Mouse (Mus musculus) stomach, embryonic 14.5 days (tissue): ENCODE results near the gene Map3k5. TPM values are rescaled to one million over a fixed set of nuclear protein-coding genes. Genes with fewer than 3 reads are reported as not detected.

Source experiments
- ATAC-seq: fragments of 200-750 bp; cut with Nextera tagmentation; 2 replicates; pipeline ENCODE4 v1.8.0; 2017; ENCODE audit warnings: low read depth, moderate TSS enrichment; ENCODE audit not compliant: insufficient number of reproducible peaks, insufficient read depth, low FRiP score
- H3K27ac ChIP-seq: fragments of 300-500 bp; sonication (generic); 2 replicates; pipeline ENCODE4 v1.5.1; 2014; ENCODE audit warnings: mild to moderate bottlenecking, low read length, moderate library complexity, mixed read lengths
- H3K27me3 ChIP-seq: fragments of 300-500 bp; sonication (generic); 2 replicates; pipeline ENCODE4 v1.6.1; 2014; ENCODE audit warnings: low read length, control low read depth, mixed read lengths; ENCODE audit not compliant: control insufficient read depth, insufficient read depth
- H3K36me3 ChIP-seq: fragments of 300-500 bp; sonication (generic); 2 replicates; pipeline ENCODE4 v1.6.1; 2014; ENCODE audit warnings: mild to moderate bottlenecking, control low read depth, low read length, moderate library complexity, mixed read lengths; ENCODE audit not compliant: control insufficient read depth, insufficient read depth
- H3K4me1 ChIP-seq: fragments of 300-500 bp; sonication (generic); 2 replicates; pipeline ENCODE4 v1.6.1; 2014; ENCODE audit warnings: low read length, control low read depth, mixed read lengths; ENCODE audit not compliant: control insufficient read depth, insufficient read depth
- H3K4me2 ChIP-seq: fragments of 300-500 bp; sonication (generic); replicated peaks from 2 replicates; pipeline ENCODE4 v1.6.1; 2014; ENCODE audit warnings: low read depth, low read length, control low read depth
- H3K4me3 ChIP-seq: fragments of 300-500 bp; sonication (generic); 2 replicates; pipeline ENCODE4 v1.5.1; 2014; ENCODE audit warnings: low read depth, low read length, control low read depth
- H3K9ac ChIP-seq: fragments of 300-500 bp; sonication (generic); replicated peaks from 2 replicates; pipeline ENCODE4 v1.6.1; 2014; ENCODE audit warnings: low read depth, mild to moderate bottlenecking, control low read depth, low read length, moderate library complexity, mixed read lengths
- H3K9me3 ChIP-seq: fragments of 300-500 bp; sonication (generic); 2 replicates; pipeline ENCODE4 v1.6.1; 2016; ENCODE audit warnings: low read depth, low read length, control low read depth; ENCODE audit not compliant: control insufficient read depth
- WGBS: fragments of 180-500 bp; shearing (Covaris S2); extraction: QIAGEN DNeasy Blood & Tissue Kit; methylation state at CpG from one replicate; pipeline ENCODE4 v1.1.7; 2014; 5-methylcytosine and 5-hydroxymethylcytosine counted together
- polyA plus RNA-seq: library from polyadenylated mRNA; unstranded; fragments of >200 nt; fragmentation: Nextera tagmentation; extraction: Ambion mirVana; gene quantifications from 2 replicates; pipeline ENCODE4 v1.2.1, GENCODE M21; 2014

Map3k5 gene
- polyA plus RNA-seq, 1 experiment from 2014 or later = 4.6 TPM

DNA sequence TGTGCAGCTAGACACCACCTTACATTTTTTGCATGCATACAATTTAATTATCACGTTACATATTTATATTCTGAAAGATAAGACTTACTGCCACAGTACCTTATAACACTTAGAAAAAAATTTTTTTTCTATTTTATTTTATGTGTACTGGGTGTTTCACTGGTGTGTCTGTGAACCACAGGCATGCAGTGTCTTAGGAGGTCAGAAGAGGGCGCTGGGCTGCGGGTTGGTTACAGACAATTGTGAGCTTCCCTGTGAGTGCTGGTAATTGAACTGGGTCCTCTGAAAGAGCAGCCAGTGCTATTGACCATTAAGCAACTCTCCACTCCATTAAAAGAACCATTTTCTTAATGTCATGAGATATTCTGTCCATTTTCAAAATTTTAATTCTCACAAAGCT lies 43.3 kb downstream of the Map3k5 start:
- Histone ChIP-seq H3K9me3 (no peaks in the 10 kb centered on the region), H3K9ac (no peak overlapping the region), H3K4me3 (no peak overlapping the region), H3K4me2 (no peak overlapping the region), H3K27me3 (no peaks in the 10 kb centered on the region), H3K36me3 (no peaks in the 10 kb centered on the region), H3K4me1 (no peaks in the 10 kb centered on the region), H3K27ac (no peak overlapping the region)
- WGBS = 65% methylated on average over 3 of the region's 3 CpGs
- no peak for ATAC-seq

- WGBS = 86% methylated on average over 5 of the region's 5 CpGs
- Histone ChIP-seq H3K27me3 (no peaks in the 10 kb centered on the region), H3K9me3 (no peaks in the 10 kb centered on the region), H3K4me1 (no peaks in the 10 kb centered on the region), H3K27ac (no peak overlapping the region), H3K36me3 (no peaks in the 10 kb centered on the region), H3K4me3 (no peak overlapping the region), H3K4me2 (no peak overlapping the region), H3K9ac (no peak overlapping the region)
- no peak for ATAC-seq
These were observed 44.5 kb downstream of the Map3k5 start for GRCm38 (mm10) chr10:19978662-19979199.

- Histone ChIP-seq H3K4me1 (peaks cover 4% of the 10 kb centered on the region; the same call in 1 of the 2 replicates), H3K9ac (no peak overlapping the region), H3K36me3 (no peaks in the 10 kb centered on the region), H3K27me3 (no peaks in the 10 kb centered on the region), H3K4me2 (no peak overlapping the region), H3K9me3 (no peaks in the 10 kb centered on the region), H3K4me3 (no peak overlapping the region), H3K27ac (no peak overlapping the region)
- WGBS = 80% methylated on average over 9 of the region's 9 CpGs
- ATAC-seq = no peak
These were observed 53.5 kb downstream of the Map3k5 start for GRCm38 (mm10) chr10:19987736-19988135.

DNA sequence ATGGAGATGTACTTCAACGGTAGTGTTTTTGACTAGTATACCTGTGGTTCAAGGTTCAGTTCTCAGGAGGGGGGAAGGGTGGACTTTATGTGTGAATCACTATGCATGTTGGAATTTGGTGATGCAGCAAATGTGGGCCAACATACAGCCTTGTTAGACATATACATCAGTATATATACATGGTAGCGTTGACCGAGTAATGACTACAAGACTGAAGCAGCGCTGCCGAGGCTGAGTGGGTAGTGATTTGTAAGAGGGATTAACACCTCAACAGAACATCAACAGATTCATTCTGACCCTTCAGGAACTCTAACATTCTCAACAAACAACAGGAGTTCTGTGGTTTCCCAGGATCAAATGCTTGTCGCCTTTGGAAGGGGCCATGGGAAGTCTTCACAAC lies 55.7 kb downstream of the Map3k5 start:
- 88% methylated on average over 6 of the region's 6 CpGs for WGBS
- H3K4me1 ChIP-seq = peaks cover 4% of the 10 kb centered on the region; the same call in 1 of the 2 replicates
- no peaks in the 10 kb centered on the region for H3K36me3 ChIP-seq
- no peak overlapping the region for H3K4me2 ChIP-seq
- H3K9me3 ChIP-seq = no peaks in the 10 kb centered on the region
- no peak for ATAC-seq
- no peaks in the 10 kb centered on the region for H3K27me3 ChIP-seq
- H3K9ac ChIP-seq = no peak overlapping the region
- H3K27ac ChIP-seq = no peak overlapping the region
- no peak overlapping the region for H3K4me3 ChIP-seq

- Histone ChIP-seq H3K9ac (no peak overlapping the region), H3K27ac (no peak overlapping the region), H3K36me3 (no peaks in the 10 kb centered on the region), H3K4me1 (peaks cover 4% of the 10 kb centered on the region; the same call in 1 of the 2 replicates), H3K9me3 (no peaks in the 10 kb centered on the region), H3K4me3 (no peak overlapping the region), H3K4me2 (no peak overlapping the region), H3K27me3 (no peaks in the 10 kb centered on the region)
- 56% methylated on average over 6 of the region's 6 CpGs for WGBS
- ATAC-seq = 0 out of 2 replicates have a peak, but pooled peaks have one; percentile 35
These were observed 56.4 kb downstream of the Map3k5 start for GRCm38 (mm10) chr10:19990638-19991037.

DNA sequence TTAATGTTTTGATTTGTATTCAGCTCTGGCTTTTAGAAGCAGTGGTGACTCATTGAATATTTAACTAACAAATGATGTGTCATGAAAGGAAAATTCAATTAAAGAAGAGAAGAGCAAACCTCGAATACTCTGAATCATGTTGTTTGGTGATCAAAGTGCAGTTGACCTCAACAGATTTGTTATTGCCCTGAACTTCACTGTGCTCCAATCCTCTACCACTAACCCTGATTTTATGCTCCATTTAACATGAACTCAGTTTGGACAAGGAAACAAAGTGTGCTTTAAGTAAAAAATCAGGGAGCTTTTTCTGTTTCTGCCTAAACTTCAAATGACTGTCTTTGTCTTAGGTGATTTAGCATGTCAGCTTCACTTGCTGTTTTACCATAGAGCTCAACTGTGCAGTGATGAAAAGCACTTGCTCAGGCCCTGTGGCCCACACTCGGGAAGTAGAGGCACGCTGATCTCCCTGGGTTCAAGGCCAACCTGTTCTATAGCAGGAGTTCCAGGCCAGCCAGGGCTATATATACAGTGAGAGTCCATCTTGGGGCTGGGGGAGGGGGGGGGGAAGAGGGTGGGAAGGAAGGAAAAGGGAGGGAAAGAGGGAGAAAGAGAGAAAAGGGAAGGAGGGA lies 57.1 kb downstream of the Map3k5 start:
- Histone ChIP-seq H3K27me3 (no peaks in the 10 kb centered on the region), H3K27ac (no peak overlapping the region), H3K4me2 (no peak overlapping the region), H3K9ac (no peak overlapping the region), H3K4me1 (peaks cover 4% of the 10 kb centered on the region; the same call in 1 of the 2 replicates), H3K36me3 (no peaks in the 10 kb centered on the region), H3K9me3 (no peaks in the 10 kb centered on the region), H3K4me3 (no peak overlapping the region)
- ATAC-seq = no peak
- WGBS = 56% methylated on average over 3 of the region's 3 CpGs

- Histone ChIP-seq H3K27me3 (no peaks in the 10 kb centered on the region), H3K4me3 (no peak overlapping the region), H3K4me2 (no peak overlapping the region), H3K36me3 (no peaks in the 10 kb centered on the region), H3K4me1 (peaks cover 4% of the 10 kb centered on the region; the same call in 1 of the 2 replicates), H3K9me3 (no peaks in the 10 kb centered on the region), H3K27ac (no peak overlapping the region), H3K9ac (no peak overlapping the region)
- ATAC-seq = no peak
- WGBS = 37% methylated on average over 3 of the region's 3 CpGs
These were observed 57.6 kb downstream of the Map3k5 start for GRCm38 (mm10) chr10:19991866-19992252.

DNA sequence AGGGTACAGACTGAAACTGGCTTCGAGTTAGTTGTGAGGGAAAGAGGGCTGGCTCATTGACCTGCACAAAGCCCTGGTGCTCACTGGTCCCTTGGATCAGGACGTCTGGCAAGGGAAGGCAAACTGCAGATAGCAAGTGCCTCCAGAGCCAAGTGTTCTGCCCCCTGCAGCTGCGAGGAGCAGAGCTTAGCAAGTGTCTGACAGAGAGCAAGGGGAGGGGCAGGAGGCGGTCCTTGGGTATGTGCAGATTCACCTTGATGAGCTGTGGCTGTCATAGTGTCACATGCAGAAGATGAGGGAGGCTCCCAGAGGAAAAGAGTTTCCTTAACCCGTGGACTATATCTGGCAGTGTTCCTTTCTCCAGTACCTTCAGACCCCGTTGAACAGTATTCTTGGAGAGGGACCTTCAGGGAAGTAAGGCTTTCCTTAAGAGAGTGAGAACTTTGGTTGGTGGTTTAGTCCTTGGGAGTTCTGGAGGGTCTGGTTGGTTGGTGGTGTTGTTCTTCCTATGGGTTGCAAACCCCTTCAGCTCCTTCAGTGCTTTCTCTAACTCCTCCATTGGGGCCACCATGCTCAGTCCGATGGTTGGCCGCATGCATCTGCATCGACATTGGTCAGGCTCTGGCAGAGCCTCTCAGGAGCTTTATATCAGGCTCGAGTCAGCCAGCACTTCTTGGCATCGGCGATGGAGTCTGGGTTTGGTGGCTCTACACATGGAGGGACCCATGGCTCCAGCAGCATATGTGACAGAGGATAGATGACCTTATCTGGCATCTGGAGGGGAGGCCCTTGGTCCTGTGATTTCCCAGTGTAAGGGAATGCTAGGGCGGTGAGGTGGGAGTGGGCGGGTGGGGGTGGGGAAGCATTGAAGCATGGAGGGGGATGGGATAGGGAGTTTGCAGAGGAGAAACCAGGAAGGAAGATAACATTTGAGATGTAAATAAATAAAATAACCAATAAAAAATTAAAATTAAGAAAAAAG lies 60.5 kb downstream of the Map3k5 start:
- H3K27ac ChIP-seq = no peak overlapping the region
- no peak overlapping the region for H3K4me2 ChIP-seq
- no peaks in the 10 kb centered on the region for H3K27me3 ChIP-seq
- 68% methylated on average over 14 of the region's 14 CpGs for WGBS
- no peak for ATAC-seq
- peaks cover 3% of the 10 kb centered on the region; the same call in 1 of the 2 replicates for H3K9me3 ChIP-seq
- H3K36me3 ChIP-seq = no peaks in the 10 kb centered on the region
- no peak overlapping the region for H3K9ac ChIP-seq
- H3K4me1 ChIP-seq = peaks cover 4% of the 10 kb centered on the region; the same call in 1 of the 2 replicates
- H3K4me3 ChIP-seq = no peak overlapping the region
